Mouse (Mus musculus) liver (tissue): ENCODE measurements around the gene Vwa2.

Source experiments
- DNase-seq: peaks from one replicate; pipeline ENCODE4 v3.0.0-alpha.2; 2020; ENCODE audit warnings: mixed read lengths

Vwa2 gene

DNA sequence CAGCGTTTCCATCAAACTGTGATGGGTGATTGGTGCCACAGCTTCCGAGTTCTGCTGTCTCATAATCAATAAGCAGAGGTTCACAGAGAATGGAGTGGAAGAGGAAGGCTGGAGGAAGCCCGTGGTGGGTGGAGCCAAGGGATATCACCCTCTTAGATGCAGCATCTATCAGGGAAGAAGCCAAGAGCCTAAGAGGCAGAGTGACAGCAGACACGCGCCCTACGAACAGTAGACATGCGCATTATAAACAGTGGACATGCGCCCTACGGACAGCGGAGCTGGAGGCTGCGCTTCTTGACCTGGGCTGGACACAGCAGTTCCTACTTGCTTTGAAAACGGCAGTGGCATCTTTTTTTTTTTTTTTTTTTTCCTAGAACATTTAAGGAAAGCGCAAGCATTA, 80.8 kb downstream of the Vwa2 start:
- no peak for DNase-seq

DNA sequence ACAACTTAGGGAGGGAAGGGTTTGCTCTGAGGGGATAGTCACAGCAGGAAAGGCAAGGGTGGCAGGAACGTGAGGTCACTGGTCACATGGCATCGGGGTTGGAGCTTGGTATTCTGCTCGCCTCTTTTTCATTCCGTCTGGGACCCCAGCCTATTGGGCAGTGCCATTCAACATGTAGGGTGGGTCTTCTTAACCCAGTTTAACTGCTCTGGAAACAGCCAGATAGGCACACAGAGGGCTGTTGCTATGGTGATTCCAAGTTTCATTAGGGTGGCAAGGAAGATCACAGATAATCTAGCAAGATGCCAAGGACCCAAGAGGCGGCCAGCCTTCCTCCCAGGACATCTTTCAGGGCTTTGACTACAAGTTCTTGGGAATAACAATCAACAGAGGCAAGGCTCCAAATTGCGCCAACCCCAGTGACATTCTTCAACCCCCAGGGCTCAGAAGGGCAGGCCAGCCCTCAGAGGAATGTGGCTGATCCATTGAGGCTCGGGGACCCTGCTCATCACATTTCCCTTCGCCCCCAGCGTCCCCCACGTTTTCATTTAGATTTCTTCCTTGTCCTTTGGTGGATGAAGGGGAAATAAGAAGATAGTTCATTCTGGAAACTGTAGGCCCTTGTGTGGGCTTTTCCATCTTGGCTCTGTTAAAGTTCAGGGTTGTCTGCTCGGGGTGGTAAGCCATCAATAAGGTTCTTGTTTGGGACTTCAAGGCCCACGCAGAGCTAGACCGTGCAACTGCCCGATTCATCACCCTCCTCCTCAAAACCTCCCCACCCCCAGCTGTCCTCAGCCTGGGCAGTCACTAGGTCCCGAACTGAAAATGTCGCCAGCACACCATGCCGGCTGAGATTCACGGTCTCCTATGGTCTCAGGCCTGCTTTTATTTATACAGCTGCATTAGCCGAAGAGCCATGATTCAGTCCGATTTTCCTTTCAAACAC, 81.8 kb downstream of the Vwa2 start:
- no peak for DNase-seq

DNA sequence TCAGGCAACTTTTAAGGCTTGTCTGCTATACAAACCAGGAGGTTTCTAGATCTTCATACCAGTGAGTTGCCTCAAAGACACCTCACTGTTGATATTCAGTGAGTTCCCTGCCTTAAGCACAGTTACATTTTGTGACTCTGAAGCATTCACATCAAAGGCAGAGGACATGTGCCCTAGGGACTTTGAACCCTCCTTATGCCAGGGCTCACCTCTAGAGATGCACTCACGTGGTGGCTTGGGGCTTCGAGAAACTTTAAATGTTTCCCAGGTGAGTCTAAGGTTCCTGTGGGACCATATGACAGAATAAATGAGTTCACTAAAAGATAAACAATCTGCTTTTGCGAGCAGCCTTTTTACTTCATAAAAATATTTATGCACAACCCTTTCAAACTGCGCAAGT, 84.0 kb downstream of the Vwa2 start:
- no peak for DNase-seq

DNA sequence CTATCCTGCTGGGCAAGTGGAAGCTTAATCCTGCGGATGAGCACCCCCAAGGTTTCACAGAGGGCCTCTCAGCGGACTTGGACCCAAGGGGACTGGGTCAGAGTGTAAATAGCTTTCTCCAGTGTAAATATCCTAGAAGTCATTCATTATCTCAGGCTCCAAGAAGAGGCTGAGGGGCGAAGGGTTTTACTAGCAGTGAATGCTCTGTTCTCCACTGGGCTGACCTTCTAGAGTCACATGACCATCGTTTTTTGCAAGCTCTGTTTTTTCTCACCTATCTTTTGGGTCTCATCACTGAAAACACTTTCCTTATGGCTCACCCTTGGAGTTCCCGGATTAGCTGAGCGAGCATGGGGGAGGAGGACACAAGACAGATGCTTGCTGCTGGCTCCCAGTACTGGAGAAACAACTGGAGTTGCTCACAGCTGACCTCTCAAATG, 84.6 kb downstream of the Vwa2 start:
- no peak for DNase-seq

DNA sequence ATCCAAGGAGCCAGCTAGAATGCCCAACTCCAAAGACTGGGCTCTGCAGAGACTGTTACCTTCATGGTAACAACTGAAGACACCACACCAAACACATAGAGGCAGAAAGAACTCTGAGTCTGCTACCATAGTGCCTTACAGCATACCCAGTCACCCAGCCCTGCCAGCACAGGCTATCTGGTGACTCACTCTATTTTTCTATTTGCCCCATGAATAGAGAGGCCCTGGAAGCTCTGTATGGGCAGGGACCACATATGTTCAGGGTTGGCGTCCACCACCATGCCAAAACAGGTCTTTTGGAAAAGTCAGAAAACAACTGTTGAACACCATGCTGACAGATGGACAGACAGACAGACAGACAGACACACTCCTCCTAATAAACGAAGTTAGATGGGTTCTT, 85.0 kb downstream of the Vwa2 start:
- no peak for DNase-seq

DNA sequence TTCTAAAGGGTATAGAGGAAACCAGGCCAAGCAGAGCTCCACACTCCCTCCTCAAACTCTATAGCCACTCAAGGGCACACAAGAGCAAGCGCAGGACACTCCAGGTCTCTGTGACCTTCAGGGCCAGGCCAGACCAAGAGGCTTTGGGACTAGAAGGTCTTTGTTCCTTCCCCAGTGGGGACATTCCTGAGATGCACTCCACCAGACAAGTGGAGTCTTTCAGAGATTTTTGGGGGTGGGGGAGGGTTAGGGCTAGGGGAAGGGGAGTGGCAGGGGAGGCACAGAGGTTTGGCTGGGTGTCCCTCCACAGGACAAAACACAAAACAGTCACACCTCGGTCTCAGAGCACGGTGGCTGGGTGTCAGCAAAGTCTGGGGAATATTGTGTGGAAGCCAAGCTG, 85.6 kb downstream of the Vwa2 start:
- DNase-seq: no peak
